Mouse (Mus musculus) lung, postnatal 0 days (tissue): ENCODE results near the gene Aen.

Experiments used
- CTCF ChIP-seq: IDR thresholded peaks from 2 replicates; pipeline ENCODE4 v1.5.1; 2016; ENCODE audit warnings: antibody characterized with exemption, mild to moderate bottlenecking
- EP300 ChIP-seq: IDR thresholded peaks from 2 replicates; pipeline ENCODE4 v1.6.1; 2016; ENCODE audit warnings: antibody characterized with exemption, mild to moderate bottlenecking, control low read depth

DNA sequence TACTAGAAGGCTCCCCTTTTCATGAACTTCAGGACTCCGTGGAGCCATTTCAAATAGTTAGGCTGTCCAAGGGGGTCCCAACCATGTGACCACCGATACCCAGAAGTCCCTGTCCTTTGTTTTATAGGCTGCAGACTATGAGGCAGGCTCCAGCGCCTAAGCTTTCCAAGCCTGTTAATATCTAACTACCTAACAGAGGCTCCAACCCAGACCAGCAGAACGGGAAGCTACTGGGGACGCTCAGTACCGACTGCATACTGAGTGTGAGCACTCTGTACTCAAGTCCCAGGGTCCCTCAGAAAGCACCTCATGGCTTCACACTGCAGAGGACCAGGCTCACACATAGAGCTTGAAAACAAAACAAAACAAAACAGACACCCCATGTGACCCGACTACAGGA is 26.9 kb downstream of the Aen start:
- TF ChIP-seq CTCF (no peak), EP300 (no peak)
